Mouse (Mus musculus): ENCODE results near the gene Sh3gl2.

DNA sequence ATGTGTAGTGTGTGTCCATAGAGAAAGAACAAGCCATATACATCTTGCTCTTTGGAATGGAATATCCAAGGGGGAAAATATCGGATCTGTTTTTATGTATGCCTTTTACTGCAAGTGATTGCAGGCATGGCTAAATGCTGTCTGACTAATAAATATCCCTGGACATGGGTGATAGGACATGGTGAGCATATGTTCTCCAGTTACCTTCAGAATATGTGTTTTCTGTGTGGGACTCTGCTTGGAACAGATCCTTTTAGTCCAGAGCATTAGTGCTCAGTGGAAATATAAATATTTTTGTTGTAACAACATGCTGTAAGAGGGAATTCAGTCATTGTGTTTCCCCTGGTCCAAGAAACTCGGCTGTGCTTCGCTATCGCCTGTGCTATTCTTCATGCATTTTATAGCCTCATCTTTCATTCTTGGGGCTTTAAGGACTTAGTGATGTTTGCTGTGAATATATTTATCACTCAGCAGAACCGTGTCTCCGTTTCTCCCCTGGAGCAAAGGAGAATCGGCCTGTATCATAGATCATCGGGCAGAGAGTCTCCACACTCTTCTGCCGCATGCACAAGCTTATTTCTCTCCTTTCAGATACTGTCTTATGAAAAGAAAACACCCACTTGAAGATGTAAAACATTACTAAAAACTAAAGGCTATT, 26.4 kb upstream of the Sh3gl2 start:
- TF ChIP-seq CTCF (IDR thresholded peaks at IDR 0.05; ENCODE audit: borderline replicate concordance, extremely low read depth, insufficient read depth, insufficient read length) (no peak), POLR2A (IDR thresholded peaks at IDR 0.05; ENCODE audit: borderline replicate concordance, extremely low read depth, insufficient read depth, insufficient read length, poor library complexity, severe bottlenecking) (no peak)
